Mouse (Mus musculus): ENCODE measurements around the gene Rpl10. TPM values are rescaled to one million over a fixed set of nuclear protein-coding genes. Genes with fewer than 3 reads are reported as not detected.

Gene Rpl10
- total RNA-seq, 1 experiment: 2,379 TPM

DNA sequence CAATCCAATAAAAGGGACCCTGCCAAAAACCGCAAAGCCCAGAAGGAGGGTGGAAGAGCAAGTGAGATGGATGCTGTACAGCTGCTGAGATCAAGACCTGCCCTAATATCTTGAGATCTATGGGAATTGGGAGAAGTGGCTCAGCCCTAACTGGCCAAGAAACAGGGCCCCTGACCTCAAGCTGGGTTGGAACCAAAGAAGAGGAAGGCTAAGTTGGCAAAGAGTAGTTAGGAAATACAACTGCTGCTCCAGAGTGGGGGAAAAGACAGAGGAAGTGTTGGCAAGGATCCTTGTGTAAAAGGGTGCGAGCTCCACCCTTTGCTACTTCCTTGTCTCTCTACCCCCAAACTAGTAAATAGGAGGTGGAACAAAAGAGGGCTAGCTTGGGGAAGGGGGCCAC lies 27.2 kb upstream of the Rpl10 start:
- Histone ChIP-seq H3K4me1 (ENCODE audit: control insufficient read depth in 2 of 2, insufficient read depth in 2 of 2, low read length in 2 of 2, poor library complexity in 1 of 2) (no peaks in the 10 kb centered on the region), H3K9ac (ENCODE audit: insufficient read depth, low read depth, low read length, poor library complexity, severe bottlenecking) (no peak overlapping the region), H3K9me3 (ENCODE audit: control insufficient read depth, insufficient read depth, low read depth, low read length) (no peaks in the 10 kb centered on the region), H3K27ac (ENCODE audit: insufficient read depth, low read depth, low read length, poor library complexity, severe bottlenecking) (no peak overlapping the region), H3K36me3 (ENCODE audit: control insufficient read depth, insufficient read depth, low read length, poor library complexity, severe bottlenecking) (peaks cover 46% of the 10 kb centered on the region), H3K4me3 (ENCODE audit: insufficient read depth in 1 of 2, low read depth in 1 of 2, low read length in 2 of 2, poor library complexity in 1 of 2, severe bottlenecking in 1 of 2) (no peak overlapping the region)
- in situ Hi-C loops (cut with MboI; ENCODE audit: low sequenced_read_pairs in 2 of 2, unreplicated experiment in 2 of 2): loop anchor here (10.0 to 25.0 kb wide), 2 partner anchors 171 to 281 kb away; partner anchors contain the start of gene Hcfc1 (in 1 of the 2)
- TF ChIP-seq ZNF384 (IDR thresholded peaks at IDR 0.05; ENCODE audit: low read depth, low read length): no peak
- DNase-seq (ENCODE audit: low read depth, low spot score): no peak

DNA sequence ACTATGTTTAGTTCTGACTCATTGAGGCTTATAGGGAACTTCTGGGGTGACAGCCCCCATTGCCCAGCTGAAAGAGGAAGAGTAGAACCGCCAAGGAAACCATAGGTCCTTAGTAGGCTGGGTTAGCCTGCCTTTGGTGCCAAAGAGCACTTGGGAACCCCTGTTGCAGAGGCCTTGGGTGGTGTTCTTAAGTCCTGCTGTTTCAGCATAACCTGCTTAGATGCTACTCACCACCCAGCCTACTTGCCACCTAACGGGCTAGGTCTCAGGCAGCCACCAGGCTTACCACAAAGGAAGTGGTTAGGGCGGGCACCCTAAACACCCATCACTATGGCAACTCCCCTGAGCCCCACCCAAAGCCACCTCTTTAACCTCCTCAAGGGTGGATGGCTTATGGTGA lies 26.8 kb upstream of the Rpl10 start:
- Histone ChIP-seq H3K4me1 (ENCODE audit: control insufficient read depth in 2 of 2, insufficient read depth in 2 of 2, low read length in 2 of 2, poor library complexity in 1 of 2) (no peaks in the 10 kb centered on the region), H3K36me3 (ENCODE audit: control insufficient read depth, insufficient read depth, low read length, poor library complexity, severe bottlenecking) (peaks cover 46% of the 10 kb centered on the region), H3K27ac (ENCODE audit: insufficient read depth, low read depth, low read length, poor library complexity, severe bottlenecking) (no peak overlapping the region), H3K4me3 (ENCODE audit: insufficient read depth in 1 of 2, low read depth in 1 of 2, low read length in 2 of 2, poor library complexity in 1 of 2, severe bottlenecking in 1 of 2) (peak overlapping the region; percentile 33 to 51; a peak in 1 of 4 replicates), H3K9me3 (ENCODE audit: control insufficient read depth, insufficient read depth, low read depth, low read length) (no peaks in the 10 kb centered on the region), H3K9ac (ENCODE audit: insufficient read depth, low read depth, low read length, poor library complexity, severe bottlenecking) (no peak overlapping the region)
- TF ChIP-seq ZC3H11A (IDR thresholded peaks at IDR 0.05; ENCODE audit: borderline replicate concordance, low read depth, low read length): no peak
- no peak for TF ChIP-seq MAFK (IDR thresholded peaks at IDR 0.05; ENCODE audit: insufficient read depth, low read depth, low read length)
- TF ChIP-seq ZNF384 (IDR thresholded peaks at IDR 0.05; ENCODE audit: low read depth, low read length): no peak
- no peak for TF ChIP-seq CHD2 (IDR thresholded peaks at IDR 0.05; ENCODE audit: low read depth, low read length)
- no peak for TF ChIP-seq HCFC1 (IDR thresholded peaks at IDR 0.05; ENCODE audit: borderline replicate concordance, insufficient read depth, low read length)
- DNase-seq (ENCODE audit: low read depth, low spot score): no peak
- in situ Hi-C loops (cut with MboI; ENCODE audit: low sequenced_read_pairs in 2 of 2, unreplicated experiment in 2 of 2): loop anchor here (10.0 to 25.0 kb wide), 2 partner anchors 171 to 282 kb away; partner anchors contain the start of gene Hcfc1 (in 1 of the 2)

DNA sequence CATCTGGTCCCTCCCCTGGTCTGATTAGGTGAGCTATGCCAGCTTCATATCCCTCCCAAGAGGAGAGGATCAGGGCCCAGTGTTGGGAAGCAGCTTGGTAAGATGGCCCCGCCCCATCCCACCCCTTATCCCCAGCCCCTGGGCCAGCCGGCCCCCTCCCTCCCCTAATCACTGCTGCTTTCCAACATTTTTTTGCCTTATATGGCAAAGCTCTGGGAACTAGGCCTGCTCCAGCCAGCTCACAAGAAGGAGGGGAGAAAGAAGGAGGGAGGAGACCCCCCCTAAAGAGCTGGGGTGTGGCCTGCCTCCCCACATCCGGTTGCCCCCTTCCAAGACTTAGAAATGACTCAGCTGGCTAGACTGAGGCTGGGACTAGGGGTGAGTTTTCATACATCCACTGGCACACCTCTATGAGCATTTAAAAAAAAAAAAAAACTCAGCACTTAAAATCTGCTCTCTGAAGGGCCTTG lies 26.0 kb upstream of the Rpl10 start:
- in situ Hi-C loops (cut with MboI; ENCODE audit: low sequenced_read_pairs in 2 of 2, unreplicated experiment in 2 of 2): loop anchor here (10.0 to 25.0 kb wide), 2 partner anchors 170 to 282 kb away; partner anchors contain the start of gene Hcfc1 (in 1 of the 2)
- Histone ChIP-seq H3K9me3 (ENCODE audit: control insufficient read depth, insufficient read depth, low read depth, low read length) (no peaks in the 10 kb centered on the region), H3K36me3 (ENCODE audit: control insufficient read depth, insufficient read depth, low read length, poor library complexity, severe bottlenecking) (peaks cover 38% of the 10 kb centered on the region), H3K4me3 (ENCODE audit: insufficient read depth in 1 of 2, low read depth in 1 of 2, low read length in 2 of 2, poor library complexity in 1 of 2, severe bottlenecking in 1 of 2) (peak overlapping the region; percentile 85 to 96), H3K4me1 (ENCODE audit: control insufficient read depth in 2 of 2, insufficient read depth in 2 of 2, low read length in 2 of 2, poor library complexity in 1 of 2) (0 out of 4 replicates have a peak, but pooled peaks cover 0 to 3% of the 10 kb centered on the region in 2 experiments), H3K27ac (ENCODE audit: insufficient read depth, low read depth, low read length, poor library complexity, severe bottlenecking) (no peak overlapping the region), H3K9ac (ENCODE audit: insufficient read depth, low read depth, low read length, poor library complexity, severe bottlenecking) (peak overlapping the region; percentile 51; the same call in 1 of the 2 replicates)
- DNase-seq (ENCODE audit: low read depth, low spot score): no peak
- TF ChIP-seq ZC3H11A (IDR thresholded peaks at IDR 0.05; ENCODE audit: borderline replicate concordance, low read depth, low read length): no peak
- TF ChIP-seq HCFC1 (IDR thresholded peaks at IDR 0.05; ENCODE audit: borderline replicate concordance, insufficient read depth, low read length): no peak
- TF ChIP-seq MAFK (IDR thresholded peaks at IDR 0.05; ENCODE audit: insufficient read depth, low read depth, low read length): 0 out of 2 replicates have a peak, but pooled peaks have one; percentile 38
- no peak for TF ChIP-seq CHD2 (IDR thresholded peaks at IDR 0.05; ENCODE audit: low read depth, low read length)
- TF ChIP-seq ZNF384 (IDR thresholded peaks at IDR 0.05; ENCODE audit: low read depth, low read length): no peak

DNA sequence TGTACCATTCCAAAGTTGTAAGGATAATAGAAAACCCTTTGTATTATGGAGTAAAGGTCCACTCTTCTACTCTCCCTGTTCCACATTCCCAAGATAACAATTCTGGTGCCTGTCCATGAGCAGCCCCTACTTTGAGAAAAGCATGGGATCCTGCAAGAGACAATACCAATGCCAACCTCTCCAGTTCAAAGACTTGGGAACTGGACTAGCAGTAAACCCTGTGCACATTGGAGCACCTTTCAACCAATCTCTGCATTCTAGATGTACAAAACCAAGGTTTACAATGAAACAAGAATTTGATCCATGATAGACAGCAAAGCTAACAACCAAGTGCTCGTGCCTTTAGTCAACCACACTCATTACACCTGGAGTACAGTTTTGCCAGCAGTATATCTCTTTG lies 25.5 kb upstream of the Rpl10 start:
- no peak for DNase-seq (ENCODE audit: low read depth, low spot score)
- Histone ChIP-seq H3K36me3 (ENCODE audit: control insufficient read depth, insufficient read depth, low read length, poor library complexity, severe bottlenecking) (peaks cover 34% of the 10 kb centered on the region), H3K9me3 (ENCODE audit: control insufficient read depth, insufficient read depth, low read depth, low read length) (no peaks in the 10 kb centered on the region), H3K4me3 (ENCODE audit: insufficient read depth in 1 of 2, low read depth in 1 of 2, low read length in 2 of 2, poor library complexity in 1 of 2, severe bottlenecking in 1 of 2) (peak overlapping the region; percentile 85 to 96), H3K9ac (ENCODE audit: insufficient read depth, low read depth, low read length, poor library complexity, severe bottlenecking) (peak overlapping the region; percentile 67; the same call in 1 of the 2 replicates), H3K4me1 (ENCODE audit: control insufficient read depth in 2 of 2, insufficient read depth in 2 of 2, low read length in 2 of 2, poor library complexity in 1 of 2) (0 out of 4 replicates have a peak, but pooled peaks cover 0 to 3% of the 10 kb centered on the region in 2 experiments), H3K27ac (ENCODE audit: insufficient read depth, low read depth, low read length, poor library complexity, severe bottlenecking) (no peak overlapping the region)
- in situ Hi-C loops (cut with MboI; ENCODE audit: low sequenced_read_pairs in 2 of 2, unreplicated experiment in 2 of 2): loop anchor here (10.0 to 25.0 kb wide), 2 partner anchors 170 to 283 kb away; partner anchors contain the start of gene Hcfc1 (in 1 of the 2)
- no peak for TF ChIP-seq ZC3H11A (IDR thresholded peaks at IDR 0.05; ENCODE audit: borderline replicate concordance, low read depth, low read length)
- TF ChIP-seq ZNF384 (IDR thresholded peaks at IDR 0.05; ENCODE audit: low read depth, low read length): 0 out of 2 replicates have a peak, but pooled peaks have one; percentile 29
- TF ChIP-seq MAFK (IDR thresholded peaks at IDR 0.05; ENCODE audit: insufficient read depth, low read depth, low read length): no peak
- no peak for TF ChIP-seq HCFC1 (IDR thresholded peaks at IDR 0.05; ENCODE audit: borderline replicate concordance, insufficient read depth, low read length)

Data from ES-E14 (cell line).